Mouse (Mus musculus): ENCODE measurements around the gene Pam. TPM values are rescaled to one million over a fixed set of nuclear protein-coding genes. Genes with fewer than 3 reads are reported as not detected.
A peak's percentile ranks its signal among the peaks of the same experiment; 100 is the strongest.
"Not testable (repeated sequence)": the region's sequence is repeated elsewhere in the genome, so short reads cannot be mapped to it uniquely, and the experiment has no call there.

Gene Pam
- total RNA-seq, 2 experiments from 2014 or later, result 308 to 351 TPM

DNA sequence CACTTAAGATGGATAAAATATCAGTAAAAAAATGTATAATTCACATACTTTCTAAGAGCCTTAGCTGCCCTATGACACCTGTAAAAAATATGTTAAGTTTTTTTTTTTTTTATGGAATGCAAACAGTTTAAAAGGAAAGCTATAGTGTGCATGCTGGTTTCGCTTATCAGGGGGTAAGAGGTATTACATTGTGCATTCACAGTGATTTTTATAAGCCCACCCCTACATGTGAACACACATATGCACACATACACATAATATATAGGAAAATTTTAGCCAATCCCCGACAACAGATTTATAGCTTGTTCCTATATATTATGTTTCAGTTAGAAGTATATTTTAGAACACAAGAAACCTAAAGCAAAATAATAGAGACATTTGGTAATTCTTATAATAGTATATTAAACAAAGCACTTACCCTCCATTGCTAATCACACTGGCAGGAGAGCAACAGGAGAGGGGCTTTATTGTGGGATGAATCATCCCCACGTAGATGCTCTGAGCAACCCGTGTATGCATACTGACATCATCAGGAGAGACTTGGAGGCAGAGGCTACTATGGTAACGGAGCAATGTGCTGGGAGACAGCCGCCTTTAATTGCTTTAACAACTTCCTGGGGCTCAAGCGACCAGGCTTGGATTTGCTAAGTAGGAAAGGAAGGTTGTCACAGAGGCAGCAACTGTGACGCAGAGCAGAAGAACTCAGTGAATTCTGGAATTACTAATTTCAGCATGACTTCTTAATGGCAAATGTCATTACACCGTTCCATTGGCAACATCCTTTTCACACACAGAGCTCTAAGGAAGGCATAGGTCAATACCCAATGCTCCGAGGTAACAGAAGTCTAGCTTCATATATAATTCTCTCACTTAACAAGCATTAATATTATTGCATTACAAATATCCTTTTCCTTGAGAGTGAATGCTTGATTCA, 47.9 kb downstream of the Pam start:
- DNase-seq (ENCODE audit: low spot score in 2 of 2), result no peak

DNA sequence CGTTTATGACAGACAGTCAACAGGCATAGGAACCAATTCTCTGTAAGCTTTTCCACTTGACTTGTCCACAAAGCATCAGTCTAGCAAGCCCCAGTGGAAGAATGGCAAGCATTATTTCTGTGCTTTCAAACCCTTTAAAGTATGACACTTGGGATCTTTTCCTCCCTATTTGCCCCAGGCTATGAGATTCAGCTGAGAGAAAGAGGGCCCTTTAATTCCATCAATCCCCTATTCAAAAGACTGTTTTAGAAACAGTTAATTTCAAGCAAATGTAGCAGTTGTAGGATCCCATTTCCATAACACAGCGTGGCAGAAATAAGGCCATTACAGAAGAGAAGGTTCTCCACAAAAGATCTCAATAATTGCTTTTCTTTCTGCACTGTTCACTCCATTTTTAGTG, 53.0 kb downstream of the Pam start:
- no peak for DNase-seq (ENCODE audit: low spot score in 2 of 2)

DNA sequence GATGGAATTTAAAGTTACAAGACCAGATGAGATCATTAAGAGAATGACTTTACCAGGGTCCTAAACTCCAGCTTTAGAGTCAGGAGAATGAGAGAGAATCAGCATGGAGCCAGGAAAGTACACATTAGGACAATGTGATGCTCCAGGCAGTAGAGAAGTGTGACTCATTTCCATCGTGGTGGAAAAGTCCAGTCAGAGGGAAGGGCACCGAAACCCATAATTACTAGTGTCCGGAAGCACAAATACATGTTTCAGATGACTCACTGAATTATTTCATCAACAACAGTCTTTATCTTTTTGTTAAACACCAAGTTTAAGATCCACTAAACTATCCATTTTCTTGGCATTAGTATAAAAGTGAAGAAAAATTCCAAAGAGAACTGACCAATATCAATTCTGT, 57.2 kb downstream of the Pam start:
- no peak for DNase-seq (ENCODE audit: low spot score in 2 of 2)

DNA sequence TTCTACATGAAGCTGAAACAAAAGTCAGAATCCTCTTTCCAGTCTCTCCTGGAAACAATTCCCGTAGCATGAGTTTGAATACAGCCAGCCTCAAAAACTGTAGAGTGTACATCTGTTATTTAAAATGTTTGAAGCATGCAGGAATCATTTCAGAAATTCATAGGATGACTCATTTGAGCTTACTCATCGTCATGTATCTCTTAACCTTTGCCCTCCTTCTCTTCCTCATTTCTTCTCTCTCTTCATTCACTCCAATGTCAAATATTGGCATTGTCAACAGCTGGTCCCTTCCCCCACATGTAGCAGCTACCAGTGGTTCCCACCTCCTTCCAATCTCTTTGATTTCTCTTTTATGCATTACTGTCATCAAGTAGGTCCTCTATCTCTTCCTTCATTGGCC, 59.7 kb downstream of the Pam start:
- DNase-seq (ENCODE audit: low spot score in 2 of 2), result no peak

DNA sequence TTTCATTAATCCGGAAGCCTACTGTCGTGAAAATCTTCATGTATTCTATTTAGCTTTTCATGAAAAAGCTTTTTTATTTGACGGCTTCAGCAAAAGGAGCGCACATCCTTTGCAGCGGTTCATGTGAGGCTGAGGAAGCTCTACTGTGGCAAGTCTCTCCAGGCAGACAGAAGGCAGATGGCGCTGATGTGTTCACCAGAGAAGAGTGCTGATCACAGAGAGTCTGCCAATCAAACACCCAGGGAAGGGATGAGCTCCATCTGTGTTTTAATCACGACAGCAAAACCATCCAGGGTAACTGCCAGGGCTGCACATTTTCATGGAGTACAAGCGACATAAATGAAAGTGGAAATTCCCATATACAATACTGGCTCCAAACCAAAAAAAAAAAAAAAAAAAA, 63.6 kb downstream of the Pam start:
- no peak for DNase-seq (ENCODE audit: low spot score in 2 of 2)

DNA sequence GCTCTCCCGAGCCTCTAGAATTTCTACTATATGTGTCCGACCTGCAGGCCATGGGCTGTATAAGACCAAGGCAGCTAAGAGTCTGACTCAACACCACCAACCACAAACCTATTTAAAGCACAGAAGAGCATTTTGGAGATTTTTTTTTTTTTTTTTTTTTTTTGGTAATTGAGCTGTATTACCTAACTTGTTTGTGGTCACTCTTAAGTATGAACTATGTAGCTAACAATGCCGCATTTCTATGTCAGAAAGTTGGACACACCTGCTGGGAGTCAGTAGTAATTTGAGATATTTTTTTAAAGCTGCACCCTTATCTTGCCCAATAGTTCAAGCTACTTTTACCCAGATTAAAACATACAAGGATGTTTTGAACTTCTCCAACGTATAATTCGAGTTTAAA, 66.4 kb downstream of the Pam start:
- no peak for DNase-seq (ENCODE audit: low spot score in 2 of 2)

DNA sequence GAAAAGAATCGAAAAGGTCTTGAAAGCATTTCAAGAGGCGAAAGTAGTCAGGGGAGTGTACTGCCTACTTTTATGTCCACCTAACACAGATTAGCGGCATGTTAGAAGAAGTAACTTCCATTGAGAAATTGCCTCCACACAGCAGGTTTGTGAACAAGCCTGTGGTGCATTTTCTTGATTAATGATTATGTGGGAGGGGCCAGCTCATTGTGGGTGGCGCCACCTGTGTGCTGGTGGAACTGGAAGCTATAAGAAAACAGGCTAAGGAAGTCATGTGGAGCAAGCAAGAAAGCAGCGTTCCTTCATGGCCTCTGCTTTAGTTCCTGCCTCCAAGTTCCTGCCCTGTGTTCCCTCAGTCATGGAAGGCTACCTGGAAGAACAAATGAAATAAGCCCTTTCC, 67.0 kb downstream of the Pam start:
- no peak for DNase-seq (ENCODE audit: low spot score in 2 of 2)

DNA sequence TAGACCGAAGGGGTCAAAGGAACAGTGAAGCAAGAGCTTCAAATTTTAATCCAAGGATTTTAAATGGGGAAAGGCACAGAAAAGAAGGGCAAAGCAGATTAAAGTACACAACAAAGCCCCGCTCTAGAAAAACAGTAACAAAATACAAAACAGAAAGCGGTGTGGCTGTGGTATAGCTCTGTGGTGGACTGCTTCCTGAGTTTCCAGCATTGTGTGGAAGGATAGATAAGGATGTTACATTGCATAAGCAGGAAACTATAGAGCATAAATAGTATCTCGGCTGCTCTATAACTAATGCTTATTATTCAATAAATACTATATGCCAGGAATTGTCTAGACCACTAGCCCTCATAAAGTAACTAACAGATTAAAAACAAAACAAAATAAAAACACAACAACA, 67.5 kb downstream of the Pam start:
- no peak for DNase-seq (ENCODE audit: low spot score in 2 of 2)

DNA sequence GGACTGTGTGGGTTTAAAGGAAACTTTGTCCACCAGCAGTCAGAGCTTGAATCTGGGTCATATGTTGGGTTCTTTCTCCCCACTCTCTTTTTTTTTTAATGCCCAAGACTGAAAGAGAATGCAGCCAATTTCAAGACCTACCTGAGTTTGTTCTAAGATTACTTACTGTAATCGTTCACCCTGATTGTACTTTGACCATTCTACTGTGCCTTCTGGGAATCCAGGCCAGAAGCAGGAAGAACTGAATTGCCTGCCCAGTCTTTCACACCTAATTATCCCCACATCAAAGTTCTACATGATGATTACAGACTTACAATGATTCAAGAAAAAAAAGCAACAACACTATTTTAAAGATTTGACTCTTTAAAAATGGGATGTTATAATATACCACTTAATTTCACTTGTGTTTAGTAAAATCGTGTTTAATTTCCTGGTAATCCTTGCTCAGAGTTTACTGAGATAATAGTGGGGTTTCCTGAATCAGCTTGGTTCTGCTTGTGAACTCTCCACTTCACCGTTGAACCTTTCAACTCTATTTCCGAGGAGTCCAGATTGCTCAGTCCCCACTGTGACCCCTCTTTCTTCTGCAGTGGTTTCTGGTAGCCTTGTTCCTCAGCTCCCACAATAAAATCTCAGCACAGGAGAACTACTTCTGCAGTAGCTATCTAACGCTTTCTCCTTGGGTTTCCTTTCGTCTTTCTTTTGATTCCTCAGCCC, 69.4 kb downstream of the Pam start:
- DNase-seq (ENCODE audit: low spot score in 2 of 2), result no peak

DNA sequence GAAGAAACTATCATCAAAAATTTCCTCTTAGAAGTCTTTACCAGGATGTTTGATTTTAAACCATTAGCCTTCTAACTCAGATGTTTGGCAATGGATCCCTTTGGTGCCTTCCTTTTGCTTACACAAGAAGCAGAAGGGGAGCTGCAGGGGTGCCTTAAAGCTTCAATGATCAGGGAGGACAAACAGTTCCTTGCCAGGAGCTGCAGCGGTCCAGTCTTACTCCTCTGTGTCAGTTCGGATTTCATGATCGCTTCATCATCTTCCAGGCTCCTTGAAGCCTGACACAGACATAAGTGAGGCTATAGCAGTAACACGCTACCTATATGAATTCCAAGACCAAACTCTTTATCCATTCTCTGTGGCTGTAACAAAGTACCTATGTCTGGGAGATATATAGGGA, 71.6 kb downstream of the Pam start:
- DNase-seq (ENCODE audit: low spot score in 2 of 2), result no peak

DNA sequence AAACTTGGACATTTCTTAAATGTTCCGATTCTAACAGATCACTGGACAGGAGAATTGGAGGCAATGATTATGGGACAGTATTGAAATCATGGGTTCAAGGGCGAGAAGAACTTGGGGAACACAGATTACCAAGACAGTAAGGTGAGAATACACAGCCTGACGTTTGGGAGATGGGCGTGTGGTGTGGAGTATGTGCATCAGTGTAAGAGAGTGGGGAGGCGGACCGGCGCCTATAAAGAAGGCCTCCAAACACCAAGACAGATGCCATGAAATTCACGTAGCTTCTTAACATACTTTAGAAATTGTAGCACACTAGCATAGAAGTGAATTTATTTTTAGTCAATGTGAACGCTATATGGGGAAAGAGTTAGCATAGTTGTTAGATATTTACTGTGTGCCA, 76.5 kb downstream of the Pam start:
- DNase-seq (ENCODE audit: low spot score in 2 of 2), result no peak

DNA sequence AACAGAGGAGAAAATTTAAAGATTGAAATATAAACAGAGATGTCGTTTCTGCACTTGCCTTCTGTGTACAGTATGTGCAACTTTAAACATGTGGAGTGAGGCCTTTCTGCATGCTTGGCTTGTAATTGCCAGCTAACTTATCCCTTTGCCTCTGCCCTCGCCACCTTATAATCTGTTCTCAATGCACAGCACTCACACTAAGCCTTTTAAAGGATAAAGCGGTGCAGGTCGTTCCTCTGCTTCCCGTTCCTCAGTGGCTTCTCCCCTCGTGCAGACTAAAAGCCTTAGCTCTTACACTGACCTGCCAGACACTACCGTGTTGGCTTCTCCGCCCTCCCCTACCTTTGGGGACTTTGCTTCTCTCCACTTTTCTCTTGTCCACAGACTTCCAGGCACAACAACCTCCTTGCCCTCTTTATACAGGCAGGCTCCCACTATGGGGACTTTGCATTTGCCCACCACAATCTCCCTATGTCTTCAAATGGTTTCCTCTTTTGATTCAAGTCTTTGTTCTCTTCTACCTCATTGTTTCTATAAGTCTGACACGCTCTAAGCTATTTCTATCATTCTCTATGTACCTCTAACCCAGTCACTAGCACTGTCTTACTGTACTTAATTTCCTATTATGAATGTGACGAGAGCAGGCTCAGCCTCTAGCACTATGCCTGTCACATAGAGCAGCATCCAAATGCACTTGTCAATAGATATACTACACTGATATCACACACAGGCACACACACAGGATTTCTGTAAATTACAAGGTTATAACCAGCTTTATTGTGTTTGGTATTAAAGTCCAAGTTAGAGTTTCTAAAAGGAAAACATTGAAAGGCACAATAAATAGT, 79.2 kb downstream of the Pam start:
- no peak for DNase-seq (ENCODE audit: low spot score in 2 of 2)

DNA sequence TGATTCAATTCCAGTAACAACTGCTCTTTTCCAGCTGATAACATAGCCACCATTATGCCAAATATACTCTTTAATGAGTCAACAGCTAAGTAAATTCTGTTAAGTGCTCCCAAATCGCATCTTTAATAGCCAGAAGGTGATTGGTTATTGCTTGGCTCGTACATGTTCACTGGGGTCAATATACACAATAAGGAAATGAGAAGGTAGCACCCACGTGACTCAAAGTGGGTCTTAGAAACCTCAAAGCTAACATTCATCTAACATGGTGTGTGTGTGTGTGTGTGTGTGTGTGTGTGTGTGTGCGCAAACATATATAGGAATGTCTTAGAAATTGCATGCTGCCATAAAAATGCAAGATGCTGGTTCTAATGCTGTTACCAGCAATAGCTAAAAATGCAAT, 79.9 kb downstream of the Pam start:
- DNase-seq (ENCODE audit: low spot score in 2 of 2), result no peak

DNA sequence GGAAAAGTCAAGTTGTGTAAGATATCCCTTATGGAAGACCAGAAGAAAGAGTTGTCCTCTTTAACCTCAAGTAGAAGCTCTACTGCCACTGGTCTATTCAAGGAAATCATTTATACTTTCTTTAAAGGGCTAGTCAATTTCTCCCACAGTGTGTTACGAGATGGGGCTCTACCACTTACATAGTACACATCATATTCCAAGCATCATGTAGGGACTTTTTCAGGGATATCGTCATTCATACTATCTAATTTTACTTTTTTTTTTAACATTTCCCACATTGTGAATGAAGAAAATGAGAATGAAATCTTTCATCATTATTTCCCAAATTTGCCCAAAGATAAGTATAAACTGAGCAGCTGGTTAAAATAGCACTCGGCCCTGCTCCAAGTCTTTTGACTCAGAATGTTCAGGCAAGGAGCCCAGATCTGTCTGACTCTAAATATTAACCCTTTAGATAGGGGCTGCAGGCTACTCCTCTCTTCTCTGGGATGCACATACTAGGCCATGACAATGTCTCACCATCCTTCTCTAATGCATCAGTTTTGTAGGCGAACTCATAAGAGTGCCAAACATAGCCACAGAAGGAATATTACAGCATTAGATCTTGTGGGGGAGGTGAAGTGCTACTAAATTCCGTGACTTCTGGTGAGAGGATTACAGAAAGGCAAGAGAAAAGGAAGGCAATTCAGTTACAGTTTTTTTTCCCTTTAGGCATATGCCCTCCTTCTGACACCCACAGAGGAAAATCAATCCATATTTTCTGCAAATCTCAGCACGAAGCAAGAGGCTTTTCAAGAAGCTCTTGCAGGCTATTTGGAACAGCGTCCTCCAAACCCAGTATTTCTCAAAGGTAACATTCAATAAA, 92.7 kb downstream of the Pam start:
- peak; percentile 36 to 46 for DNase-seq (ENCODE audit: low spot score in 2 of 2)

DNA sequence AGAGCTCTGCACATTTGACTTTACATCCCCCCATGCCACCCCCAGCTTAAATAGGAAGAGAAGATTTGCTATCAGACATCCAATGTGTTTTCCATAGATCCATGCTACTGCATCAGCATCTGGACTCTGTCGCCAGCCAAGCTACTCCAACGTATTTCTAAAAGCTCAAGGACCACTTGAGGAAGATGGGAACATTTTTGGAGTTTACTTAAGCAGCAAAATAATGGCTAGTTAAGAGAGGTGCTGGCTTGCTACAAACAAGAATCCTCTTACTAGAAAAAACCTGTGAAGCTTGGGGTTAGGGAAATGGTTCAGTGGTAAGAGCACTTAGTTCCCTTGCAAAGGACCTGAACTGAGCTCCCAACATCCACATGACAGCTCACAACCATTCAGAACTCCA, 96.0 kb downstream of the Pam start:
- DNase-seq (ENCODE audit: low spot score in 2 of 2), result no peak

DNA sequence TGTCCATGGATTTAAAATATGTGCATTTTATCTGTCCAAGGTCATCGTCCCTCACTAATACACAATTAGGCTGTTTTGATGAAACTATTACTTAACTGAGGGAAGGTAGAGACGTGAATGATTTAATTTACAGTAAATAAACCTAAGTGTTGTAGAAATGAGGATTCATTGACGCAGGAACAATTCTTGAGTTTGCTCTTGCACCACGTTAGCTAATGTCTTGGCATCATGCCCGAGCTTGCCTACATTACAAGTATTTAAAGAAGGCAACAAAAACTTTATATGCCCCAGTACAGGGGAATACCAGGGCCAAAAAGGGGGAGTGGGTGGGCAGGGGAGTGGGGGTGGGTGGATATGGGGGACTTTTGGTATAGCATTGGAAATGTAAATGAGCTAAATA, 96.5 kb downstream of the Pam start:
- not testable (repeated sequence) for DNase-seq (ENCODE audit: low spot score in 2 of 2)

DNA sequence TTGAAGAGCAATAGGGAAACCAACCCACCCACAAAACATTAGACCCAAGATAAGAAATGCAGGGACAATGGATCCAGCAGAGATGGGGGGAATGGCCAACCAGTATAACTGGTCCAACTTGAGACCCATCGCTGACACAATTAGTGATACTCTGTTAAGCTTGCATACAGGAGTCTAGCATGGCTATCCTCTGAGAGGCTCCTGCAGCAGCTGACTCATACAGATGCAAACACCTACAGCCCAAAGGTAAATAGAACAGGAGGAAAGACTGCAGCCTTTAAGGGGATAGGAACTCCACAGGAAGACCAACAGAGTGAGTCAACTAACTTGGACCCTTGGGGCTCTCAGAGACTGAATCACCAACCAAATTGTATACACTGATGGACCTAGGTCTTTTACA, 98.4 kb downstream of the Pam start:
- no peak for DNase-seq (ENCODE audit: low spot score in 2 of 2)

DNA sequence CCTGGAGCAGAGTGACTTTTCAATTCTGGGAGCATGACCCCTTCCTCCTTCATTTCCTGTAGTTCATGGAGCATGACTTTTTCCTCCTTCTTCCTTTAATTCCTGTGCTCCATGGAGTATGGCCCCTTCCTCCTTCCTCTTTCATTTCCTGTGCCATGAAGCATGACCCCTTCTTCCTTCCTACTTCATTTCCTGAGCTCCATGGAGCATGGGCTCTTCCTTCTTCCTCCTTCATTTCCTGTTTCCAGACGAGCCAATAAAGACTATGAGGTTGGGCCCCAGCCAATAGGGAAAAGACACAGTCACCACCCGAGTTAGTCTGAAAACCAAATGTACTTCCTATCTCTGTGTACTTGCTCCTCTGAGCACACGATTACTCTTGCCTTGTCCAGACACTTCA, 103.5 kb downstream of the Pam start:
- no peak for DNase-seq (ENCODE audit: low spot score in 2 of 2)

DNA sequence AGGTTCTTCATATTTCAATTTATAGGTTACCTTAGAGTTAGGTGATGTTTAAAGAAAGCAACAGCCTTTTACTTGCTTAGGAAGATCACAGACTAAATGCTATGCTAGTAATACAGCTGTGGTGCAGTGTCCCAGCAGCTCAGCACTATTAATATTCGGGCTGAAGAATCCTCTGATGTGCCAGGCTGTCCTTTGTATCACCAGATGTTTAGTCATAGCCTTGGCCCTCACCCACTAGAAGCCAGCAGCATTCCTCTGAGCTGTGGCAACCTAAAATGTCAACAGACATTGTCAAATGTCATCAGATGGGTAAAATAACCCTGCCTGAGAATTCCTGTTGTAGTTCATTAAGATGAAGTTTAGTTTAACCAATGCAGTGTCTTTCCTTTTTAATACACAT, 112.3 kb downstream of the Pam start:
- no peak for DNase-seq (ENCODE audit: low spot score in 2 of 2)

DNA sequence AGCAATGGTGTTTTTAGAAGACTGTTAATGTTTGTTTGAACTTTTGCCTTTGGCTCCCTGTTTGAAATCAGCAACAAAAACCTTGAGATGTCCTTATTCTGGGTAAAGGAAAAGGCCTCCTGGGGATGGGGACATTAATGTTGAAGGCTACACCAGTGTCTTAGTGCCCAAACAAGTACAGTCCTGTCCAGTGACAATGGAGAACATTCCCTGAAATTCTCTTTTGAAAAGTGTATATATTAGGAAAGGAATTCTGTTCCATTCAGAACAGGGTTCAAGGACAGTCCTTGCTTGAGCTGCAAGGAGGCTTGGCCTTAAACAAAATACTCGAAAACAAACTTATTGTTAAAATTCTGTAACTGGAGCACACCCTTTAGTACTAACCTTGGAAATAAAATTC, 116.0 kb downstream of the Pam start:
- no peak for DNase-seq (ENCODE audit: low spot score in 2 of 2)

DNA sequence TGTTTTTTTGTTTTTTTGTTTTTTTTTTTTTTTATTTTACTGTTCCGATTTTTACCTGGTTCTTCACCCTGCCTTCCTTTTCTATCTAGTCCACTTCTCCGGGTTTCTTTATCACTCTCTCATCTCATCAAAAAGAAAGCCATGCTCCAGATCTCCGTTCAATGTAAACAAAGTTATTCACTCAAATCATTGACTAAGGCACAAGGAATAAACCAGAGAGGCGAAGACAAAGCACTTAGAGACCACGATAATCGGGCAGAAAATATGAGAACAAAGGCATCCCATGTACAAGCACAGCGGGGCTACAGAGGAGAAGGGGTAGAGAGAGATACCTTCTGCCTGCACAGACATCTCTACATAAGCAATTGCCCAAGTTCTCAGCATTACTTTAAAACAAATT, 117.9 kb downstream of the Pam start:
- DNase-seq (ENCODE audit: low spot score in 2 of 2), result no peak

Data from adrenal gland, adult 18-20 months (tissue).